In the genomic region with DNA sequence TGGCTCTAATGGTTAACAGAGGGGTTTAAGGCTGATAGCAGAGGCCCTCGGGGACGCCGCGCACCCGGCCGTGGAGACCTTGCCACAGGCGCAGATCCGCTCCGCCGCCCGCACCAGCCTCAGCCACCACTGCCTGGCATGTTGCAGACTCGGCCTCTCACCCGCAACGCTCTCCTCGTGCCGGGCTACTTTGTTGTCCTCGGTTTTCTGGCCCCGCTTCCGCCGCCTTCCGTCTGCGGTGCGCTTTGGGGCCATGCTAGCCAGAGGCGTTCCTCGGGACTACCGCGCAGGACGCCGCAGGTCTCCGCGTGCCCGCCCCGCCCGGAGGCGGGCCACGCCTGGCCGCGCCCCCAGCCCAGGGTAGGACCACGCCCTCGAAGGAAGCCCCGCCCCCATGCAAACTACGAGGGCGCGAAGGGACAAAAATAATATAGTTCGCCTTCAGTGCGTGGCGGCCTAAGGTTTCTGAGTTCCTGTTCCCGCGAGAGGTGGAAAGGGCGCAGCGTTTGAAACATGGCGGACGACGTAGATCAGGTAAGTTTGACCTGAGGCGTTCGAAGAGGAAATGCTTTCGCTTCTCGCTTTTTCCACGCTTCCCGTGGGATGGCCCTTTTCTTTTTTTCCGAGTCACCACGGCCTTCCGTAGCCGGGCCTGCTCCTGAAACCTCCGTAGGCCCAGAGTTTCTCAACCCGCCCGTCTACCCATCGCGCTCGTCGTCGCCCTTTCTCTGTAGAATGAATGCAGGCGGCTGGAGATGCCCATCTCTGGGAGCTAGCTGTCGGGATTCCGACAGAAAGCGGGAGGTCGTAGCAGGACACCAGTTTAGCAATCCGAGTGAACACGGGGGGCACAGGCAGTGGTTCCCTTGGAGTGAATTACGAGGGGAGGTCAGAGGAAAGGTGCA, we compare ENCODE assay signal across 8 mouse cellular contexts. TPM values are rescaled to one million over a fixed set of nuclear protein-coding genes. Genes with fewer than 3 reads are reported as not detected.
A peak's percentile ranks its signal among the peaks of the same experiment; 100 is the strongest.
DNase-seq lines count a peak whose midpoint lies in the region; ATAC-seq and TF ChIP-seq lines count a peak whose summit lies in the region.

A gene (minus strand): TSS at position 344 of the 905 bp plus-strand sequence.
A gene (plus strand): TSS at position 384 of the 905 bp plus-strand sequence.

- TF ChIP-seq POLR2A in bone marrow, adult 2 months (IDR thresholded peaks at IDR 0.05; ENCODE audit: borderline replicate concordance, control insufficient read depth, low read depth, low read length), result peak; percentile 73; the same call in 1 of the 2 replicates
- peak; percentile 76; the same call in 1 of the 2 replicates for TF ChIP-seq POLR2A in limb, embryonic 14.5 days (IDR thresholded peaks at IDR 0.05; ENCODE audit: borderline replicate concordance, extremely low read depth, insufficient read depth, insufficient read length)

- H3K9me3 ChIP-seq in embryonic facial prominence, embryonic 15.5 days (replicated peaks), result no peaks in the 10 kb centered on the region
- no peaks in the 10 kb centered on the region for H3K9me3 ChIP-seq in limb, embryonic 14.5 days (ENCODE audit: control insufficient read depth, low read length)
- H3K9me3 ChIP-seq in midbrain, postnatal 0 days (ENCODE audit: low read length), result no peaks in the 10 kb centered on the region

- H3K9ac ChIP-seq in embryonic facial prominence, embryonic 15.5 days, result peak within 1 kb of the TSS; percentile 93
- peak within 1 kb of the TSS; percentile 85 for H3K9ac ChIP-seq in limb, embryonic 14.5 days (ENCODE audit: low read depth, low read length, severe bottlenecking)
- H3K9ac ChIP-seq in midbrain, postnatal 0 days (replicated peaks; ENCODE audit: low read length, poor library complexity, severe bottlenecking), result peak within 1 kb of the TSS; percentile 87

- peaks cover 3% of the 10 kb centered on the region; the same call in 1 of the 2 replicates for H3K4me1 ChIP-seq in bone marrow, adult 2 months (ENCODE audit: control insufficient read depth, insufficient read depth, low read length)
- H3K4me1 ChIP-seq in embryonic facial prominence, embryonic 15.5 days, result peaks cover 25% of the 10 kb centered on the region
- H3K4me1 ChIP-seq in limb, embryonic 14.5 days (ENCODE audit: control insufficient read depth, insufficient read depth, low read length), result peaks cover 14% of the 10 kb centered on the region
- H3K4me1 ChIP-seq in midbrain, postnatal 0 days (ENCODE audit: insufficient read depth, low read length), result no peaks in the 10 kb centered on the region

- peak within 1 kb of the TSS; percentile 85 for H3K4me3 ChIP-seq in bone marrow, adult 2 months (replicated peaks; ENCODE audit: control insufficient read depth, low read depth, low read length)
- peak within 1 kb of the TSS; percentile 84 for H3K4me3 ChIP-seq in embryonic facial prominence, embryonic 15.5 days (replicated peaks)
- H3K4me3 ChIP-seq in limb, embryonic 14.5 days (replicated peaks; ENCODE audit: low read length), result peak within 1 kb of the TSS; percentile 76
- H3K4me3 ChIP-seq in midbrain, postnatal 0 days (ENCODE audit: low read depth, low read length), result peak within 1 kb of the TSS; percentile 87

- H3K36me3 ChIP-seq in embryonic facial prominence, embryonic 15.5 days, result peaks cover 33% of the 10 kb centered on the region
- peaks cover 32% of the 10 kb centered on the region for H3K36me3 ChIP-seq in limb, embryonic 14.5 days (ENCODE audit: control insufficient read depth, insufficient read depth, low read length)
- H3K36me3 ChIP-seq in midbrain, postnatal 0 days (ENCODE audit: insufficient read depth, low read length), result peaks cover 24% of the 10 kb centered on the region

- ATAC-seq in embryonic facial prominence, embryonic 15.5 days (ENCODE audit: insufficient number of reproducible peaks, low FRiP score, low TSS enrichment, low read depth), result peak; percentile 96
- peak; percentile 98 for ATAC-seq in limb, embryonic 14.5 days (ENCODE audit: low FRiP score, low read depth)
- ATAC-seq in midbrain, postnatal 0 days (ENCODE audit: low FRiP score), result peak; percentile 95

- H3K4me2 ChIP-seq in embryonic facial prominence, embryonic 15.5 days (replicated peaks), result peak within 1 kb of the TSS; percentile 74
- H3K4me2 ChIP-seq in limb, embryonic 14.5 days (replicated peaks; ENCODE audit: low read depth, low read length, severe bottlenecking), result peak within 1 kb of the TSS; percentile 74
- H3K4me2 ChIP-seq in midbrain, postnatal 0 days (ENCODE audit: low read depth, low read length, poor library complexity, severe bottlenecking), result peak within 1 kb of the TSS; percentile 87

- TF ChIP-seq CTCF in bone marrow, adult 2 months (IDR thresholded peaks at IDR 0.05; ENCODE audit: control insufficient read depth, insufficient read depth, low read length), result no peak
- TF ChIP-seq CTCF in midbrain, postnatal 0 days (IDR thresholded peaks at IDR 0.05), result peak; percentile 14

- peak within 1 kb of the TSS; percentile 84 for H3K27ac ChIP-seq in bone marrow, adult 2 months (ENCODE audit: control insufficient read depth, insufficient read depth, low read depth, low read length, poor library complexity)
- peak within 1 kb of the TSS; percentile 78 for H3K27ac ChIP-seq in embryonic facial prominence, embryonic 15.5 days (replicated peaks)
- peak within 1 kb of the TSS; percentile 67 for H3K27ac ChIP-seq in limb, embryonic 14.5 days (replicated peaks; ENCODE audit: low read depth, low read length)
- peak within 1 kb of the TSS; percentile 76 for H3K27ac ChIP-seq in midbrain, postnatal 0 days (ENCODE audit: low read depth, low read length)

- 1% methylated on average over 80 of the region's 80 CpGs for WGBS in bone marrow, adult 2 months
- WGBS in embryonic facial prominence, embryonic 15.5 days, result under 1% methylated on average over 80 of the region's 80 CpGs
- 1% methylated on average over 77 of the region's 80 CpGs for WGBS in limb, embryonic 14.5 days
- WGBS in midbrain, postnatal 0 days, result under 1% methylated on average over 80 of the region's 80 CpGs

- no peaks in the 10 kb centered on the region for H3K27me3 ChIP-seq in embryonic facial prominence, embryonic 15.5 days
- H3K27me3 ChIP-seq in limb, embryonic 14.5 days (ENCODE audit: control insufficient read depth, insufficient read depth, low read length), result no peaks in the 10 kb centered on the region
- no peaks in the 10 kb centered on the region for H3K27me3 ChIP-seq in midbrain, postnatal 0 days (ENCODE audit: insufficient read depth, low read length)

- peak; percentile 96 for DNase-seq in 416B (ENCODE audit: low read depth)
- peak; percentile 99 for DNase-seq in heart, adult 8-10 months (ENCODE audit: low spot score)
- DNase-seq in kidney, adult 9 months, result peak; percentile 99
- peak; percentile 97 for DNase-seq in limb, embryonic 14.5 days (ENCODE audit: low spot score)
- DNase-seq in midbrain, postnatal 0 days (ENCODE audit: low spot score), result peak; percentile 96
- peak; percentile 96 to 99 for DNase-seq in spleen, postnatal 14 days (ENCODE audit: low spot score in 2 of 2)

RNA-seq across cellular contexts. Expression of the first gene that starts in this region (rescaled TPM):
- polyA plus RNA-seq in bone marrow, adult 2 months (2011; ENCODE audit: insufficient read depth, insufficient read length, low replicate concordance, missing spikeins), result 8.7 and 17.1 TPM in 2 replicates
- 17.5 and 19.7 TPM in 2 replicates for polyA plus RNA-seq in embryonic facial prominence, embryonic 15.5 days (2015; fragmentation: Nextera tagmentation; extraction: Ambion mirVana)
- total RNA-seq in heart, adult 8-10 months (2022), result 10 to 100 TPM in 3 of 4 experiments, 1 to 10 TPM in 1; 9.6 to 11.0 (median 10.7) TPM
- 10.1 and 11.6 TPM in 2 replicates for polyA plus RNA-seq in limb, embryonic 14.5 days (2012; rRNA removed)
- 14.2 and 16.7 TPM in 2 replicates for polyA plus RNA-seq in limb, embryonic 14.5 days (2014; fragmentation: Nextera tagmentation; extraction: Ambion mirVana)
- 12.3 and 16.3 TPM in 2 replicates for total RNA-seq in midbrain, postnatal 0 days (2014; rRNA removed)
- polyA plus RNA-seq in midbrain, postnatal 0 days (2015; fragmentation: Nextera tagmentation; extraction: Ambion mirVana), result 14.3 and 14.7 TPM in 2 replicates

RNA-seq across cellular contexts. Expression of the second gene that starts in this region (rescaled TPM):
- 112 and 140 TPM in 2 replicates for polyA plus RNA-seq in bone marrow, adult 2 months (2011; ENCODE audit: insufficient read depth, insufficient read length, low replicate concordance, missing spikeins)
- polyA plus RNA-seq in embryonic facial prominence, embryonic 15.5 days (2015; fragmentation: Nextera tagmentation; extraction: Ambion mirVana), result 220 and 227 TPM in 2 replicates
- 10 to 100 TPM; 61.4 to 69.1 (median 65.6) TPM for total RNA-seq in heart, adult 8-10 months (2022)
- 105 and 137 TPM in 2 replicates for polyA plus RNA-seq in limb, embryonic 14.5 days (2012; rRNA removed)
- 229 and 253 TPM in 2 replicates for polyA plus RNA-seq in limb, embryonic 14.5 days (2014; fragmentation: Nextera tagmentation; extraction: Ambion mirVana)
- total RNA-seq in midbrain, postnatal 0 days (2014; rRNA removed), result 38.6 and 53.8 TPM in 2 replicates
- polyA plus RNA-seq in midbrain, postnatal 0 days (2015; fragmentation: Nextera tagmentation; extraction: Ambion mirVana), result 169 and 170 TPM in 2 replicates

Comparison
In these comparisons a context has a peak if more than half of its experiments do, and no peak if none do; other contexts are left out.
1. Peak in every context shown above with its lines: DNase-seq, ATAC-seq, H3K4me3 ChIP-seq and H3K27ac ChIP-seq.